Mouse (Mus musculus): Measurements from ENCODE around the gene Mob1a. TPM values are rescaled to one million over a fixed set of nuclear protein-coding genes. Genes with fewer than 3 reads are reported as not detected.
"Not testable (repeated sequence)": the region's sequence is repeated elsewhere in the genome, so short reads cannot be mapped to it uniquely, and the experiment has no call there.

The Mob1a gene
- polyA plus RNA-seq, 1 experiment from 2014 or later, result 65.4 TPM

- peaks cover 12% of the 10 kb centered on the region for H3K4me1 ChIP-seq (replicated peaks)
- H3K27me3 ChIP-seq; H3K9ac ChIP-seq (replicated peaks); H3K9me3 ChIP-seq; H3K27ac ChIP-seq; H3K4me2 ChIP-seq; ATAC-seq (ENCODE audit: insufficient number of reproducible peaks, insufficient read depth, low FRiP score, low TSS enrichment, low read depth); H3K4me3 ChIP-seq (replicated peaks): not testable (repeated sequence)
- peaks cover 38% of the 10 kb centered on the region for H3K36me3 ChIP-seq
- 94% methylated on average over 8 of the region's 8 CpGs for WGBS
Measured at GRCm38 (mm10) chr6:83345285-83345684, 19.5 kb downstream of the Mob1a start.

DNA sequence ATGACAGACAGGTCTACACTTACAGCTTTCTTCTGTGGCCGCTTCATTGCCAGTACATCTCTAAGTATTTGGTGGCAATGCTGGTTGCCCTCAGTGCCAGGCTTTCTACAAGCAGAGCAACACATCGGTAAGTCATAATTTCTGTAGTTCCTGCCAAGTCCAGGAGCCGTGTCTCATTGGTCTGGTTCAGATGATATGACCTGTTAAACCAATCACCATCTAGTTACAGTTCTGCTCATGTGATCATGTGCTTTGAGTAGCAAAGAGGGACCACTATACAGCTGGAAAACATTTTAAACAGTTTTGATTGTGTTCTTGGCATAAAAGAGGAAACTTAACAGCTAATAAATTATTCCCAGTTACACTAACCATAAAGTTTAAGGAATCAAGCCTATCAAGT is 22.1 kb downstream of the Mob1a start:
- Histone ChIP-seq H3K27ac (no peak overlapping the region), H3K9me3 (no peaks in the 10 kb centered on the region)
- WGBS, result 77% methylated on average over 3 of the region's 3 CpGs

GRCm38 (mm10) chr6:83348873-83349272 is 23.1 kb downstream of the Mob1a start, which contains the start of gene Bola3:
Gene Bola3 (plus strand): TSS chr6:83349147.
- peak within 1 kb of the TSS; percentile 67; the same call in 1 of the 2 replicates for H3K27ac ChIP-seq
- WGBS, result 31% methylated on average over 6 of the region's 6 CpGs
- ATAC-seq (ENCODE audit: insufficient number of reproducible peaks, insufficient read depth, low FRiP score, low TSS enrichment, low read depth), result peak; percentile 44; the same call in 1 of the 2 replicates

More for the DNA sequence above, 22.1 kb downstream of the Mob1a start:
- peaks cover 20% of the 10 kb centered on the region for H3K36me3 ChIP-seq
- ATAC-seq (ENCODE audit: insufficient number of reproducible peaks, insufficient read depth, low FRiP score, low TSS enrichment, low read depth), result no peak
- no peak overlapping the region for H3K9ac ChIP-seq (replicated peaks)
- no peak overlapping the region for H3K4me3 ChIP-seq (replicated peaks)
- H3K27me3 ChIP-seq, result no peaks in the 10 kb centered on the region
- peaks cover 14% of the 10 kb centered on the region for H3K4me1 ChIP-seq (replicated peaks)
- no peak overlapping the region for H3K4me2 ChIP-seq

GRCm38 (mm10) chr6:83349274-83349958 is 23.6 kb downstream of the Mob1a start:
- Histone ChIP-seq H3K9me3 (no peaks in the 10 kb centered on the region), H3K4me2 (peak overlapping the region; percentile 88), H3K9ac (replicated peaks) (peak overlapping the region; percentile 90), H3K36me3 (peaks cover 32% of the 10 kb centered on the region), H3K4me1 (replicated peaks) (peaks cover 14% of the 10 kb centered on the region), H3K27me3 (no peaks in the 10 kb centered on the region), H3K4me3 (replicated peaks) (peak overlapping the region; percentile 89), H3K27ac (peak overlapping the region; percentile 67; the same call in 1 of the 2 replicates)
- peak; percentile 92 for ATAC-seq (ENCODE audit: insufficient number of reproducible peaks, insufficient read depth, low FRiP score, low TSS enrichment, low read depth)
- under 1% methylated on average over 53 of the region's 53 CpGs for WGBS

More at GRCm38 (mm10) chr6:83348873-83349272, 23.1 kb downstream of the Mob1a start, which contains the start of gene Bola3:
- Histone ChIP-seq H3K4me3 (replicated peaks) (peak within 1 kb of the TSS; percentile 89), H3K4me2 (peak within 1 kb of the TSS; percentile 88), H3K27me3 (no peaks in the 10 kb centered on the region), H3K4me1 (replicated peaks) (peaks cover 14% of the 10 kb centered on the region), H3K36me3 (peaks cover 26% of the 10 kb centered on the region), H3K9ac (replicated peaks) (peak within 1 kb of the TSS; percentile 90), H3K9me3 (no peaks in the 10 kb centered on the region)

DNA sequence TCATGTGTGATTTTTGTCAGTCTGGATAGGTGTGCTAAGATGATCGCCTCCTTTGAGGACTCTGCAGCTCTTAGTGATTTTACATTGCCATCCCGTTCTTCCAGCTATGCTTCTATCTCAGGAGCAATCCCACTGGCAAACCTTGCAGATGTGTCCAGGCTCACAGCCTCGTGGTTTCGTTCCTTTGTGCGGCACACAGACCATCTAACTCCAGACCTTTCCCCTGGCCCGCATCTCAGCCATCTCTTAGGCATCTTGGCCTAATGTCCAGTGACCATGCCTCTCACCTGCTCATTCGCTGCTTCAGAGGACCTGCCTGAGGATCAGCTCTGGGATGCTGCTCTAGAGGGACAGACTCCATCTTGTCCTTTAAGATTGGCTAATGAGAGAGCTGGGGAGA is 24.4 kb downstream of the Mob1a start:
- 83% methylated on average over 7 of the region's 7 CpGs for WGBS

DNA sequence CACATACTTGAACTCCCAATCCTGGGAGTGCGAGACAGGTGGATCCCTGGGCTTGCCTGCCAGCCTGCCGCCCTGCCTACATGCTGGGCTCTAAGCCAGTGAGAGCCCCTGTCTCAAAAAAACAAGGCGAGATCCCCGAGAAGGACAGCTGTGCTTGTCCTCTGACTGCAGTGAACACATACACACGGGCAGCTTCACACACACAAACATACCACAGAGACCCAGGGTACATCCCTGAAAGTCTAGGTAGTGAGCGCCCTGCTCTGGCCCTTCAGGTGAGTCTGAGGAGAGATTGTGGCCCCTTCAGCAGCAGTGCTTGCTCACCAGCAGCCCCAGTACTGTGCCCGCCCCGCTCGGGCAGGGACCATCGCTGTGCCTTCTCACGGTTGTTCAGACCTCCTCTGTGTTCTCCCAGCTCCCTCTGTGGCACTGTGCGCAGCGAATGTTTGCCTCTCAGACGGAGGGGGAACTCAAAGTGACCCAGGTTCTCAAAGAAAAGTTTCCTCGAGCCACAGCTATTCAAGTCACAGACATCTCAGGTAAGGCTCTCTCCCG is 25.1 kb downstream of the Mob1a start:
- H3K4me3 ChIP-seq (replicated peaks), result no peak overlapping the region
- H3K9ac ChIP-seq (replicated peaks), result no peak overlapping the region
- H3K27me3 ChIP-seq, result no peaks in the 10 kb centered on the region
- peaks cover 47% of the 10 kb centered on the region for H3K36me3 ChIP-seq
- H3K27ac ChIP-seq, result no peak overlapping the region
- 0 out of 2 replicates have a peak overlapping the region, but pooled peaks have one; percentile 88 for H3K4me2 ChIP-seq
- no peak for ATAC-seq (ENCODE audit: insufficient number of reproducible peaks, insufficient read depth, low FRiP score, low TSS enrichment, low read depth)
- H3K9me3 ChIP-seq, result no peaks in the 10 kb centered on the region
- peaks cover 14% of the 10 kb centered on the region for H3K4me1 ChIP-seq (replicated peaks)
- WGBS, result 88% methylated on average over 16 of the region's 16 CpGs

More for the DNA sequence above, 24.4 kb downstream of the Mob1a start:
- H3K4me3 ChIP-seq (replicated peaks), result peak overlapping the region; percentile 89
- ATAC-seq (ENCODE audit: insufficient number of reproducible peaks, insufficient read depth, low FRiP score, low TSS enrichment, low read depth), result no peak
- H3K27ac ChIP-seq, result no peak overlapping the region
- H3K36me3 ChIP-seq, result peaks cover 39% of the 10 kb centered on the region
- no peaks in the 10 kb centered on the region for H3K9me3 ChIP-seq
- peak overlapping the region; percentile 90 for H3K9ac ChIP-seq (replicated peaks)
- H3K4me1 ChIP-seq (replicated peaks), result peaks cover 14% of the 10 kb centered on the region
- no peaks in the 10 kb centered on the region for H3K27me3 ChIP-seq
- H3K4me2 ChIP-seq, result peak overlapping the region; percentile 88

DNA sequence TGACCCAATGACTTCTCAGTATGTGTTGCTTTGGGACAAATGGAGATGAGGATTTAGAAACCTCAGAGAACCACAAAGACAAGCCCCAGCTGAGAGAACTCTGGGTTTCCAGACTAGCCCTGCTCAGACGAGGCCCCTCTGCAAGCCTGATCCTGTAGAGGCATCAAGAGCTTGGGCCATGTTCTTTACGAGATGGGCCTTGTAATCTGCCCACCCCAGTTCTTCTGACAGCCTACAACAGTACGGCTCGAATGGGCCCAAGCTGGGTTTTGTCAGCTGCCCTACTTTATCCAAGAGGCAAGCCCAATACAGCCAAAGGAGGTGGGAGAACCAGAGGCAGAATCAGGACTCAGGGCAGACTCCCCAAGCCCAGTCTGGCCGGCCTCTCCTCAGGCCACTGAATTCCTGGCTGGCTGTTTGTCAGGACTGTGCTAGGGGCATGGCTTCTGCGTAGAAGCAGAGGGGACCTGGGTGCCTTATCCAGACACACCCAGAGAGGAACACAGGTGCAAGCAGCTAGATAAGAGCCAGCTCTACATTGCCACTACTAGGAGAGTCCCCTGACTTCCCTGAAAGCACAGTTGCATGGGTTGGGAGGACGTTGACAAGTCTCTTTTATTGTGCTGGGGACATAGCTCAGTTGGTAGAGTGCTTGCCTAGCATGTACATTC is 25.8 kb downstream of the Mob1a start:
- ATAC-seq (ENCODE audit: insufficient number of reproducible peaks, insufficient read depth, low FRiP score, low TSS enrichment, low read depth), result no peak
- no peaks in the 10 kb centered on the region for H3K9me3 ChIP-seq
- no peak overlapping the region for H3K9ac ChIP-seq (replicated peaks)
- no peaks in the 10 kb centered on the region for H3K27me3 ChIP-seq
- H3K4me2 ChIP-seq, result no peak overlapping the region
- WGBS, result 83% methylated on average over 7 of the region's 7 CpGs
- H3K4me3 ChIP-seq (replicated peaks), result no peak overlapping the region
- H3K4me1 ChIP-seq (replicated peaks), result peaks cover 14% of the 10 kb centered on the region
- H3K27ac ChIP-seq, result 0 out of 2 replicates have a peak overlapping the region, but pooled peaks have one; percentile 12
- peaks cover 48% of the 10 kb centered on the region for H3K36me3 ChIP-seq

GRCm38 (mm10) chr6:83352666-83353410 is 27.0 kb downstream of the Mob1a start:
- ATAC-seq (ENCODE audit: insufficient number of reproducible peaks, insufficient read depth, low FRiP score, low TSS enrichment, low read depth), result no peak
- Histone ChIP-seq H3K36me3 (peaks cover 47% of the 10 kb centered on the region), H3K4me2 (no peak overlapping the region), H3K4me1 (replicated peaks) (peaks cover 14% of the 10 kb centered on the region), H3K4me3 (replicated peaks) (no peak overlapping the region), H3K27me3 (no peaks in the 10 kb centered on the region), H3K9ac (replicated peaks) (no peak overlapping the region), H3K9me3 (no peaks in the 10 kb centered on the region), H3K27ac (no peak overlapping the region)
- WGBS, result 93% methylated on average over 24 of the region's 24 CpGs

GRCm38 (mm10) chr6:83354856-83355781 is 29.3 kb downstream of the Mob1a start:
- Histone ChIP-seq H3K9ac (replicated peaks) (0 out of 2 replicates have a peak overlapping the region, but pooled peaks have one; percentile 27), H3K36me3 (peaks cover 68% of the 10 kb centered on the region), H3K4me3 (replicated peaks) (no peak overlapping the region), H3K9me3 (no peaks in the 10 kb centered on the region), H3K27ac (no peak overlapping the region), H3K4me1 (replicated peaks) (peaks cover 4% of the 10 kb centered on the region), H3K27me3 (no peaks in the 10 kb centered on the region), H3K4me2 (no peak overlapping the region)
- ATAC-seq (ENCODE audit: insufficient number of reproducible peaks, insufficient read depth, low FRiP score, low TSS enrichment, low read depth), result no peak
- WGBS, result 81% methylated on average over 9 of the region's 9 CpGs

GRCm38 (mm10) chr6:83356569-83357138 is 30.8 kb downstream of the Mob1a start:
- Histone ChIP-seq H3K27me3 (no peaks in the 10 kb centered on the region), H3K4me2 (no peak overlapping the region), H3K27ac (no peak overlapping the region), H3K36me3 (peaks cover 79% of the 10 kb centered on the region), H3K4me1 (replicated peaks) (no peaks in the 10 kb centered on the region), H3K9me3 (no peaks in the 10 kb centered on the region), H3K4me3 (replicated peaks) (no peak overlapping the region), H3K9ac (replicated peaks) (no peak overlapping the region)
- 26% methylated on average over 7 of the region's 7 CpGs for WGBS
- ATAC-seq (ENCODE audit: insufficient number of reproducible peaks, insufficient read depth, low FRiP score, low TSS enrichment, low read depth), result peak; percentile 28; the same call in 1 of the 2 replicates
